Mouse (Mus musculus) heart, adult 2 months (tissue): Measurements from ENCODE around the gene Abi1. TPM values are rescaled to one million over a fixed set of nuclear protein-coding genes. Genes with fewer than 3 reads are reported as not detected.
"Not testable (repeated sequence)": the region's sequence is repeated elsewhere in the genome, so short reads cannot be mapped to it uniquely, and the experiment has no call there.

ENCODE experiments used
- DNase-seq, 2 experiments: peaks; one replicate each; pipeline ENCODE4 v3.0.0; 2021
- H3K27ac ChIP-seq: fragments of 200-600 bp; 2 replicates; pipeline ENCODE4 v1.8.1; 2022
- H3K27me3 ChIP-seq: fragments of 200-500 bp; 2 replicates; pipeline ENCODE4 v1.6.1; 2012; ENCODE audit warnings: mild to moderate bottlenecking, low read length, inconsistent platforms, mixed read lengths; ENCODE audit not compliant: control insufficient read depth, insufficient read depth
- H3K36me3 ChIP-seq: fragments of 200-500 bp; 2 replicates; pipeline ENCODE4 v1.6.1; 2012; ENCODE audit warnings: low read length, inconsistent platforms; ENCODE audit not compliant: control insufficient read depth, insufficient read depth
- H3K4me1 ChIP-seq: fragments of 200-500 bp; 2 replicates; pipeline ENCODE4 v1.6.1; 2011; ENCODE audit warnings: low read length; ENCODE audit not compliant: control insufficient read depth, insufficient read depth
- H3K4me3 ChIP-seq: fragments of 200-600 bp; 2 replicates; pipeline ENCODE4 v1.8.1; 2022
- H3K79me2 ChIP-seq: fragments of 200-500 bp; replicated peaks from 2 replicates; pipeline ENCODE4 v1.6.1; 2012; ENCODE audit warnings: mild to moderate bottlenecking, inconsistent platforms, low read length, moderate library complexity, mixed read lengths; ENCODE audit not compliant: control insufficient read depth, insufficient read depth
- H3K9ac ChIP-seq: fragments of 200-500 bp; 2 replicates; pipeline ENCODE4 v1.6.1; 2012; ENCODE audit warnings: low read depth, mild to moderate bottlenecking, control low read depth, inconsistent platforms, low read length, mixed read lengths
- CTCF ChIP-seq: fragments of 200-600 bp; IDR thresholded peaks from 2 replicates; pipeline ENCODE4 v1.8.1; 2022; ENCODE audit warnings: antibody characterized with exemption, mild to moderate bottlenecking, moderate library complexity
- EP300 ChIP-seq: fragments of 200-500 bp; IDR thresholded peaks from 2 replicates; pipeline ENCODE4 v1.6.1; 2011; ENCODE audit warnings: low read depth, low read length, control low read depth; ENCODE audit not compliant: insufficient read depth
- POLR2A ChIP-seq: fragments of 200-500 bp; IDR thresholded peaks from 2 replicates; pipeline ENCODE4 v1.6.1; 2011; ENCODE audit warnings: mild to moderate bottlenecking, low read depth, low read length, control low read depth; ENCODE audit not compliant: insufficient read depth
- WGBS: fragments of 180-500 bp; shearing (Covaris S2); methylation state at CpG from one replicate; pipeline ENCODE4 v1.1.7; 2018; 5-methylcytosine and 5-hydroxymethylcytosine counted together
- intact Hi-C: fragments of 180-260 bp; cut with DNase I; formaldehyde crosslinking; loops from one replicate; pipeline ENCODE4 v1.15.1; 2025
- polyA plus RNA-seq: library from polyadenylated mRNA; depleted of rRNA; stranded (reverse); fragments of >200 nt; gene quantifications from 2 replicates; pipeline ENCODE4 v1.2.3, GENCODE M21; 2012
- total RNA-seq, 2 experiments: library from RNA; stranded (reverse); gene quantifications; 2 replicates each; pipeline ENCODE4 v1.2.3; 2021

Gene Abi1
- total and polyA plus RNA-seq, 3 experiments: 20.9 to 32.6 (median 23.5) TPM

DNA sequence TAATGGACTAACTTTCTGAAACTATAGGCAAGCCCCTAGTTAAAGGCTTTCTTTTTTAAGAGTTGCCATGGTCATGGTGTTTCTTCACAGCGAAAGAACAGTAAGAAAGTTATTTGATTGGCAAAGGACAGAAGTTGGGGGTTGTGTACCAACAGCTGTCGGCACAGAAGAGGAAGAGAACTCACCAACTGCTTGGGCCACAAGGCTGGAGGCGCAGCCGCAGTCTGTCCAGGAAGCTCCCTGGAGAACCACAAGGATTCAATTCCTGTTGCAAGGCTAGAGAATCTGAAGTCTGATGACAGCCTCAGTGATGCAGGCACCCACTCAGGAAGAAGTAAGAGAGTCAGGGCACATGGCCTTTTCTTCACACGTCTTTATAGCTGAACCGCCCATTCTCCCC is 12.5 kb upstream of the Abi1 start:
- 45% methylated on average over 6 of the region's 6 CpGs for WGBS
- Histone ChIP-seq H3K27ac (no peak overlapping the region), H3K4me3 (no peak overlapping the region), H3K79me2 (no peaks in the 10 kb centered on the region), H3K9ac (no peak overlapping the region), H3K36me3 (no peaks in the 10 kb centered on the region), H3K27me3 (no peaks in the 10 kb centered on the region), H3K4me1 (no peaks in the 10 kb centered on the region)
- TF ChIP-seq POLR2A (no peak), EP300 (no peak), CTCF (no peak)
- DNase-seq: peak; percentile 31 to 57
- intact Hi-C loops: no loop called here

DNA sequence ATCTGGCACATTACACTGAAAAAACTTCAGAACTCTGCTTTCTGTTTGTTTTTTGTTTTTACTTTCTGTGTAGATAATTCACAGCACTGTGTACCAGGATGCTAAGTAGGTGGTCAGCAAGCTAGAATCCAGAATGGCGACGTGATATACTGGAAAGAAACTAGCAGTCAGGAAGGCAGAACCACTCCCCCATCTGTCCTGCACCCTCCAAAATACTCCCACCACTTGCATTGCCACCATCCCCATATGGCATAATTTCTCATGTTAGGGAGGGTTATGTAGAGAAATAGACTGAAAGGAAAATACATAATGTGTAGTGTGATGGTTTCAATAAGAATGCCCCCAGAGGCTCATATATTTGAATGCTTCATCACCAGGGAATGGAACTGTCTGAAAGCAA is 11.8 kb upstream of the Abi1 start:
- 63% methylated on average over 2 of the region's 2 CpGs for WGBS
- H3K79me2 ChIP-seq: no peaks in the 10 kb centered on the region
- intact Hi-C loops: no loop called here
- H3K9ac ChIP-seq: no peak overlapping the region
- H3K36me3 ChIP-seq: no peaks in the 10 kb centered on the region
- H3K27me3 ChIP-seq: no peaks in the 10 kb centered on the region
- H3K27ac ChIP-seq: no peak overlapping the region
- no peaks in the 10 kb centered on the region for H3K4me1 ChIP-seq
- no peak for DNase-seq
- TF ChIP-seq CTCF (no peak), POLR2A (no peak), EP300 (no peak)
- no peak overlapping the region for H3K4me3 ChIP-seq

DNA sequence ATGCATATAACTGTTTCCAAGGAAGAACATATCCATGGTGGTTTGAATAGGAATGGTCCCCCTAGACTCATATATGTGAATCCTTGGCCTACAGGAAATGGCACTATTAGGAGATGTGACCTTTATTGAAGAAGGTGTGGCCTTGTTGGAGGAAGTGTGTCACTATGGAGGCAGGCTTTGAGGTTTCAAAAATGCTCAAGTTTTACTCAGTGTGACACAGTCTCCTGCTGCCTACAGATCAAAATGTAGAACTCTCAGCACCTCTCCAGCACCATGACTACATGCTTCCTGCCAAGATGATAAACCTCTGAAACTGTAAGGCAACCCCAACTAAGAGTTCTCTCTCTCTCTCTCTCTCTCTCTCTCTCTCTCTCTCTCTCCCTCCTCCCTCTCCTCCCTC is 8.0 kb upstream of the Abi1 start:
- Histone ChIP-seq H3K36me3 (no peaks in the 10 kb centered on the region), H3K27me3 (no peaks in the 10 kb centered on the region), H3K79me2 (no peaks in the 10 kb centered on the region), H3K27ac (no peak overlapping the region), H3K4me3 (no peak overlapping the region), H3K4me1 (no peaks in the 10 kb centered on the region), H3K9ac (no peak overlapping the region)
- intact Hi-C loops: no loop called here
- DNase-seq: no peak
- no peak for TF ChIP-seq CTCF
- TF ChIP-seq POLR2A: no peak
- TF ChIP-seq EP300: no peak

DNA sequence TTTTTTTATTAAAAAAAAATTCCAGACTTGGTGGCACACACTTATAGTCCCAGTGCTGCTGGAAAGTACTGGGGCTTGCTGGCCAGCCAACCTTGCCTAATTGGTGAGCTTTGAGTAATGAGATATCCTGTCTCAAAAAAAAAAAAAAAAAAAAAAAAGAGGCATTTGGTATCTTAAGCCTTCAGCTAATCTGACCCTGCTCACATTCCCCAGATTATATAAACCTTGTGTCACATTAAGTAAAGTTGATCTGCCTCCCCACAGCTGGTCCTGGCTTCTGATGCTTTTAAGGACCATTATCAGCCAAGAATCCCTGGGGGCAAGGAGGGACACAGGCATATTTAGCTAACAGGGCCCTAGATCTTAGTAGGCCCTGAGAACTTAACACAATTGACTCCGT is 5.7 kb upstream of the Abi1 start:
- H3K9ac ChIP-seq: no peak overlapping the region
- no peaks in the 10 kb centered on the region for H3K4me1 ChIP-seq
- intact Hi-C loops: no loop called here
- no peak overlapping the region for H3K4me3 ChIP-seq
- DNase-seq: no peak
- 33% methylated on average over 1 of the region's 1 CpGs for WGBS
- no peak for TF ChIP-seq POLR2A
- TF ChIP-seq EP300: no peak
- TF ChIP-seq CTCF: no peak
- H3K27me3 ChIP-seq: no peaks in the 10 kb centered on the region
- H3K27ac ChIP-seq: no peak overlapping the region
- no peaks in the 10 kb centered on the region for H3K79me2 ChIP-seq
- no peaks in the 10 kb centered on the region for H3K36me3 ChIP-seq

DNA sequence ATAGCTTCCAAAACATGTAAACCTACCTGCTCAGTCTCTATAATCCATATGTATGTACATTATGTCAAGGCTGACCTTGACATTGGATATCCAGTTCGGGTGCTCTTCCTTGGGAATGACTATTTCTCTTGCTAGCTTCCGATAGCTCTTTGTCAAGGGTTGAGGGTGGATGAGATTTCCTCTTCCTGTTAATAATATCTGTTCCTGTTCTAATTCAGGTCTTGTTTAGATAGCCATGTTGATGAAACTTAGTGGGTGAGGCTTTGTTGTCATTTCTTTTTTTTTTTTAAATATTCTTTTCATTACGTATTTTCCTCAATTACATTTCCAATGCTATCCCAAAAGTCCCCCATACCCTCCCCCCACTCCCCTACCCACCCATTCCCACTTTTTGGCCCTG is 2.1 kb upstream of the Abi1 start:
- H3K9ac ChIP-seq: no peak overlapping the region
- no peak for DNase-seq
- H3K36me3 ChIP-seq: peaks cover 5% of the 10 kb centered on the region
- no peak overlapping the region for H3K4me3 ChIP-seq
- H3K27me3 ChIP-seq: no peaks in the 10 kb centered on the region
- peaks cover 3% of the 10 kb centered on the region for H3K79me2 ChIP-seq
- TF ChIP-seq POLR2A (no peak), EP300 (no peak), CTCF (no peak)
- peaks cover 5% of the 10 kb centered on the region for H3K4me1 ChIP-seq
- H3K27ac ChIP-seq: no peak overlapping the region
- intact Hi-C loops: no loop called here
- WGBS: 76% methylated on average over 3 of the region's 3 CpGs

DNA sequence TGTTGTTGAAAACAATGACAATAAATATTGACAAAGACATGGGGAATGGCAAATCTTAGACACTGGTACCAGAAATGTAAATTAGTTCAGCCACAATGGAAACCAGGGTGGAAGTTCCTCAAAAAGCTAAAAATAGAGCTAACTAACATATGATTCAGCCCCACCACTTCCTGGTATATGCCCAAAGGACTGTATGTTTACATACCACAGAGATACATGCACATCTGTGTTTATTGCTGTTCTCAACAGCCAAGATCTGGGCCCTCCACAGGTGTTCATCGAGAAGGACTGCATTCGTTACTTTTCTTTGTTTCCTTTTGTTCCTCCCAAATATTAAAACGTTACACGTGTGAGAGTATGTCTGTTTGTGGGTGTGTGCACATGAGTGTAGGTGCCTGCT is 1.4 kb upstream of the Abi1 start:
- DNase-seq: peak in 1 of 2 experiments; percentile 16
- intact Hi-C loops: loop anchor here (2.0 kb wide), 2 partner anchors 51 to 113 kb away; no protein-coding TSS in a partner anchor
- Histone ChIP-seq H3K9ac (no peak overlapping the region), H3K4me1 (peaks cover 5% of the 10 kb centered on the region), H3K27ac (no peak overlapping the region; the same call in 1 of the 2 replicates), H3K4me3 (no peak overlapping the region), H3K36me3 (peaks cover 8% of the 10 kb centered on the region), H3K27me3 (no peaks in the 10 kb centered on the region), H3K79me2 (peaks cover 3% of the 10 kb centered on the region)
- TF ChIP-seq EP300: no peak
- TF ChIP-seq CTCF: no peak
- no peak for TF ChIP-seq POLR2A
- WGBS: 58% methylated on average over 4 of the region's 4 CpGs

DNA sequence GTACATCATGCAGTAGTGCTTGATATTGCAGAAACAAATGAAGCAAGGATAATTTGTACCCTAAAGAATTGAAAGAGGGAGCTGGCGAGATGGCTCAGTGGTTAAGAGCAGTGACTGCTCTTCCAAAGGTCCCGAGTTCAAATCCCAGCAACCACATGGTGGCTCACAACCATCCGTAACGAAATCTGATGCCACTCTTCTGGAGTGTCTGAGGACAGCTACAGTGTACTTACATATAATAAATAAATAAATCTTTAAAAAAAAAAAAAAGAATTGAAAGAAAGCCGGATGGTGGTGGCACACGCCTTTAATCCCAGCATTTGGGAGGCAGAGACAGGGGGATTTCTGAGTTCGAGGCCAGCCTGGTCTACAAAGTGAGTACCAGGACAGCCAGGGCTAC is 649 bp upstream of the Abi1 start:
- H3K4me3 ChIP-seq, H3K9ac ChIP-seq, H3K4me1 ChIP-seq, H3K79me2 ChIP-seq, DNase-seq, H3K36me3 ChIP-seq, H3K27me3 ChIP-seq: not testable (repeated sequence)
- intact Hi-C loops: loop anchor here (1.0 to 2.0 kb wide), 3 partner anchors 28 to 114 kb away; partner anchors contain the start of gene Acbd5
- H3K27ac ChIP-seq: peak overlapping the region; percentile 83
- 76% methylated on average over 7 of the region's 7 CpGs for WGBS
